Mouse (Mus musculus): Measurements from ENCODE around the gene Lama4. TPM values are rescaled to one million over a fixed set of nuclear protein-coding genes. Genes with fewer than 3 reads are reported as not detected.

Lama4 gene
- polyA plus RNA-seq, 1 experiment from 2014 or later: 27.2 TPM

DNA sequence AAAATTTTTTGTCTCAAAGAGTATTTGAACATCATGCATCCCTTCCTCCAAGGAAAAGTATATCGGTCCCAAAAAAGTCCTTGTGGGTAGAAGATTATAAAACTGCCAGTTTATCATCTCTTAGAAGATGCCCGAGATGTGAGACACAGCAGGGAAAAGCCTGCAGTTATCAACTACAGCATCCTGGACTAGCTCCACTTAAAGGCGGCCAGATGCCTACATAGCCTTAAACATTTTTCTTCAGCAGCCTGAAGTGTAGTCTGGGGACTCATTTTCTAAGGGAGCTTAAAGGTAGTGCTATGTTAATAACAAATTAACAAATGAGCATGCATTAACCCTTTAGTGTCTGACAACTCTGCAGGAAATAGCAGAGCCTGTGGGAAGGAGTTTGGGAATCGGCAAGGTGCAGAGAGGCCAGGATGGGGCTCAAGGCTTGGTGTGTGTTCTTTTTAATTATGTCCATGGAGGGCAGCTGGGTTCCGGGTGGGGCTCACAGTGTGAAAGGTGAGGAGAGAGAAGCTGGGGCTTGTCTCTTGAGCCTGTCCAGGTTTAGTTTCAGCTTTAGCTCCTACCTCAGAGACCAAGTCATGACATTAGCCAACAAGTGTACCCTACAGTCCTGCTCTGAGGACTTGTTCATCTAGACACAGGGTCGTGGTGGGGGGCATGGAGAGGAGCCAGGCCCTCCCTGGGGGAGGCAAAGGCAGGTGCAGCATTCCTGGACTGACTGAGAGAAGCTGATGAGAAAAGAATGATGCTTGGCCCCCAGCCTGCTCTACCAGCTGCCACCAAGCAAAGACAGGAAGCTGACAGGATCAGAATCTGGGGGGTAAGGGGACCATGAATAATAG lies 64.2 kb downstream of the Lama4 start:
- 79% methylated on average over 6 of the region's 6 CpGs for WGBS
- H3K4me2 ChIP-seq (replicated peaks): no peak overlapping the region
- H3K4me1 ChIP-seq: peaks cover 6% of the 10 kb centered on the region; the same call in 1 of the 2 replicates
- no peak overlapping the region for H3K9ac ChIP-seq (replicated peaks)
- H3K9me3 ChIP-seq: no peaks in the 10 kb centered on the region
- H3K27me3 ChIP-seq: no peaks in the 10 kb centered on the region
- no peaks in the 10 kb centered on the region for H3K36me3 ChIP-seq
- no peak overlapping the region for H3K27ac ChIP-seq (replicated peaks)
- ATAC-seq (ENCODE audit: low FRiP score, low read depth): no peak
- H3K4me3 ChIP-seq: no peak overlapping the region

DNA sequence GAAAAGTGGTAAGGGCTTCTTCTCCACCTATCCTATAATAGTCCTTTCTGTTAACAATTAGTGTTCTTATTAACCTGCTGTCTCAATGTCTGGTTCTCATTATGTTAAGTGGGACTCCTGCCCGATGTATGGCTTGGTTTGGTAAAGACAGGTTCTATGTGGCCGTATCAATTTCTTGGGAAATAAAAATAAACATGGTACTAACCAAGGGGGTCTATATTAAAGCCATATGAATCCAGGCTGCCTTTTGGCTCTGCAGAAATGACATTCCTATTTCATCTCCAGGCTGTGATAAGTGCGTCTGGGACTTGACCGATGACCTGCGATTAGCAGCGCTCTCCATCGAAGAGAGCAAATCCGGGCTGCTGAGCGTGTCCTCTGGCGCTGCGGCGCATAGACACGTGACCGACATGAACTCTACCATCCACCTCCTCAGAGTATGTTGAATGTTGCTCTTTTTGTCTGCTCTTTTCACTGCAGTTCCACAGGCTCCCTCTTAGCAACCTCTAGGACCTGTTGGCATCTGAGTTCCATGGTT lies 64.9 kb downstream of the Lama4 start:
- no peaks in the 10 kb centered on the region for H3K9me3 ChIP-seq
- no peak for ATAC-seq (ENCODE audit: low FRiP score, low read depth)
- no peak overlapping the region for H3K27ac ChIP-seq (replicated peaks)
- no peak overlapping the region for H3K4me2 ChIP-seq (replicated peaks)
- WGBS: 91% methylated on average over 14 of the region's 14 CpGs
- H3K36me3 ChIP-seq: no peaks in the 10 kb centered on the region
- H3K4me3 ChIP-seq: no peak overlapping the region
- no peak overlapping the region for H3K9ac ChIP-seq (replicated peaks)
- H3K27me3 ChIP-seq: no peaks in the 10 kb centered on the region
- H3K4me1 ChIP-seq: peaks cover 6% of the 10 kb centered on the region; the same call in 1 of the 2 replicates

DNA sequence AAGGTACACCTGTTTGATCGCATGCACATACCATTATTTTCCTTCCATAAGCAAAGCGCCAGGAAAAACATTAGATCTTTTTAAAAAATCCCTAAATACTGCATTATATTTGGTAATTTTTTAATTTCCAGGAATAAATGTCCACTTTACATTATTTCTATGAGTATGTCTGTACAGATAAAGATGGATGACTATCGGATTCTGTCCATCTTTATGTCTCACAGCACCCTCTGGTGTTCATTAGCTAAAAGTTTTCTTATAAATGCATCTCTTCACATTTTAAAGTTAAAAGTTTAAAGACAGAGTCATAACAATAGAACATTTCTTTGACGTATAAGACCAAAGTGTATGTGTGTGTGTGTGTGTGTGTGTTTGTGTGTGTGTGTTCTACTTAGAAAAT lies 74.2 kb downstream of the Lama4 start:
- H3K4me2 ChIP-seq (replicated peaks): no peak overlapping the region
- 56% methylated on average over 4 of the region's 4 CpGs for WGBS
- no peak overlapping the region for H3K4me3 ChIP-seq
- H3K9me3 ChIP-seq: no peaks in the 10 kb centered on the region
- H3K4me1 ChIP-seq: no peaks in the 10 kb centered on the region
- H3K36me3 ChIP-seq: no peaks in the 10 kb centered on the region
- 0 out of 2 replicates have a peak, but pooled peaks have one; percentile 23 for ATAC-seq (ENCODE audit: low FRiP score, low read depth)
- no peak overlapping the region for H3K9ac ChIP-seq (replicated peaks)
- no peak overlapping the region for H3K27ac ChIP-seq (replicated peaks)
- no peaks in the 10 kb centered on the region for H3K27me3 ChIP-seq

- Histone ChIP-seq H3K36me3 (no peaks in the 10 kb centered on the region), H3K4me1 (no peaks in the 10 kb centered on the region), H3K27ac (replicated peaks) (no peak overlapping the region), H3K27me3 (no peaks in the 10 kb centered on the region), H3K4me2 (replicated peaks) (no peak overlapping the region), H3K9me3 (no peaks in the 10 kb centered on the region), H3K4me3 (no peak overlapping the region), H3K9ac (replicated peaks) (no peak overlapping the region)
- no peak for ATAC-seq (ENCODE audit: low FRiP score, low read depth)
- WGBS: 78% methylated on average over 5 of the region's 5 CpGs
Measured at GRCm38 (mm10) chr10:39040026-39040425, 74.7 kb downstream of the Lama4 start.

GRCm38 (mm10) chr10:39044476-39044995 lies 79.2 kb downstream of the Lama4 start:
- ATAC-seq (ENCODE audit: low FRiP score, low read depth): no peak
- H3K36me3 ChIP-seq: no peaks in the 10 kb centered on the region

GRCm38 (mm10) chr10:39045111-39045510 lies 79.8 kb downstream of the Lama4 start:
- Histone ChIP-seq H3K9ac (replicated peaks) (no peak overlapping the region), H3K4me1 (no peaks in the 10 kb centered on the region), H3K4me3 (no peak overlapping the region), H3K27me3 (no peaks in the 10 kb centered on the region), H3K27ac (replicated peaks) (no peak overlapping the region), H3K36me3 (no peaks in the 10 kb centered on the region), H3K9me3 (no peaks in the 10 kb centered on the region), H3K4me2 (replicated peaks) (no peak overlapping the region)
- WGBS: 65% methylated on average over 1 of the region's 1 CpGs
- ATAC-seq (ENCODE audit: low FRiP score, low read depth): no peak

More at GRCm38 (mm10) chr10:39044476-39044995, 79.2 kb downstream of the Lama4 start:
- Histone ChIP-seq H3K4me1 (no peaks in the 10 kb centered on the region), H3K4me3 (no peak overlapping the region), H3K27ac (replicated peaks) (no peak overlapping the region), H3K4me2 (replicated peaks) (no peak overlapping the region), H3K27me3 (no peaks in the 10 kb centered on the region), H3K9ac (replicated peaks) (no peak overlapping the region), H3K9me3 (no peaks in the 10 kb centered on the region)
- WGBS: 81% methylated on average over 3 of the region's 3 CpGs

- no peaks in the 10 kb centered on the region for H3K36me3 ChIP-seq
- H3K9me3 ChIP-seq: no peaks in the 10 kb centered on the region
- 40% methylated on average over 10 of the region's 10 CpGs for WGBS
- no peak overlapping the region for H3K4me3 ChIP-seq
- H3K4me2 ChIP-seq (replicated peaks): no peak overlapping the region
- H3K4me1 ChIP-seq: no peaks in the 10 kb centered on the region
- H3K9ac ChIP-seq (replicated peaks): no peak overlapping the region
- peak; percentile 71; the same call in 1 of the 2 replicates for ATAC-seq (ENCODE audit: low FRiP score, low read depth)
- H3K27ac ChIP-seq (replicated peaks): no peak overlapping the region
- H3K27me3 ChIP-seq: no peaks in the 10 kb centered on the region
Measured at GRCm38 (mm10) chr10:39047775-39048174, 82.5 kb downstream of the Lama4 start.

DNA sequence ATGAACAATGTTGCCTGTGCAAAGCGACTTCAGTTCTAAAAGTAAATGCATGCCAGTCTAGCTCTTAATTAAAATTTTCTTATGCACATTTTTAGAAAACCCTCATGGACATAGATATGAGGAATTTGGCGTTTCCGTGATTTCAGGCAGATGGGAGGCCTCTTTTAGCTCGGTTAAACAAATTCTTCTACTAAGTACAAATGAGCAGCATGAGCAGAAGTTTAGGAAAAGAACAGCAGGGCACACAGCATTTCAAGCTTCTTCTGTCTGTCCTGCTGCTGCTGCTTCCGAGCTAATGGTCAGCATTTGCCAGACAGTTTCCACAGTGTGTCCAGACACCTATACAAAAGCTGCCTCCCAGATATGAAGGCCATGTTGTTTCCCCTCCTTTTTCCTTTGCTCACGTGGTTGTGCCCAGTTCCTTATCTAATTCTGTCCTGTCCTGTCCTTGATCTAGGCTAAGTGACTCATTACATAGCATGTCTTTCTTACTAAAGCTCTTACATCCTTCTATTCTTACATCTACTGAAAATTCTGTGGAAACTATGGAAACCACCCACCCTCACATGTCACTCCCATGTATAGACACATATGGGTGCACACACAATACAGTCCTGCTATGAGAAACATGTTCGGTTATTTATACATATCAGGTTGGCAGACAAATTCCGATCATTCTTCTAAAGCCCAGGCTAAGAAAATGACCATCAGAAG lies 84.4 kb downstream of the Lama4 start:
- no peak overlapping the region for H3K27ac ChIP-seq (replicated peaks)
- no peak for ATAC-seq (ENCODE audit: low FRiP score, low read depth)
- no peak overlapping the region for H3K9ac ChIP-seq (replicated peaks)
- no peak overlapping the region for H3K4me2 ChIP-seq (replicated peaks)
- H3K4me3 ChIP-seq: no peak overlapping the region
- H3K36me3 ChIP-seq: no peaks in the 10 kb centered on the region
- H3K9me3 ChIP-seq: no peaks in the 10 kb centered on the region
- no peaks in the 10 kb centered on the region for H3K27me3 ChIP-seq
- 89% methylated on average over 8 of the region's 8 CpGs for WGBS
- H3K4me1 ChIP-seq: no peaks in the 10 kb centered on the region

DNA sequence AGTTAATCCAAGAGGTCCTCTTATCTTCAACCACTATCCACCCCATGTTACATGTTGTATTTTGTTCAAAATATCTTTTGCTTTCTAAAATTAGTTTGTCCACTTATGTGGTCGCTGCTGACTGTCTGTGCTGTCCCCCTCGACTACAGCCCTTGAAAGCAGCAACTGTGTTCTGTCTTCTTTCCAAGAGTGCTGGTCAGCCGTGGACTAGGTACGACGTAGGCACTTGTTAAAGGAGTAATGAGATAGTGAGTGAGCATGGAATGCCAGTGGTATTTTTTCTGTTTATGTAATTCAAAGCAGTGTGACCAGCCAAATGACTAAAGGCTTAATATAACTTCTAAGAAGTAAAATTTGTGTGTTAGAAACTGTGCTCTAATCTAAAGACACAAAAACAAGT lies 90.7 kb downstream of the Lama4 start:
- H3K36me3 ChIP-seq: no peaks in the 10 kb centered on the region
- H3K4me3 ChIP-seq: no peak overlapping the region
- H3K9ac ChIP-seq (replicated peaks): no peak overlapping the region
- 92% methylated on average over 5 of the region's 5 CpGs for WGBS
- H3K4me1 ChIP-seq: no peaks in the 10 kb centered on the region
- no peak overlapping the region for H3K27ac ChIP-seq (replicated peaks)
- ATAC-seq (ENCODE audit: low FRiP score, low read depth): no peak
- no peaks in the 10 kb centered on the region for H3K9me3 ChIP-seq
- H3K27me3 ChIP-seq: no peaks in the 10 kb centered on the region
- no peak overlapping the region for H3K4me2 ChIP-seq (replicated peaks)

GRCm38 (mm10) chr10:39064732-39065131 lies 99.4 kb downstream of the Lama4 start:
- Histone ChIP-seq H3K27ac (replicated peaks) (no peak overlapping the region), H3K36me3 (no peaks in the 10 kb centered on the region), H3K9ac (replicated peaks) (no peak overlapping the region), H3K9me3 (no peaks in the 10 kb centered on the region), H3K27me3 (no peaks in the 10 kb centered on the region), H3K4me3 (no peak overlapping the region), H3K4me1 (no peaks in the 10 kb centered on the region), H3K4me2 (replicated peaks) (no peak overlapping the region)
- no peak for ATAC-seq (ENCODE audit: low FRiP score, low read depth)
- 88% methylated on average over 5 of the region's 5 CpGs for WGBS

DNA sequence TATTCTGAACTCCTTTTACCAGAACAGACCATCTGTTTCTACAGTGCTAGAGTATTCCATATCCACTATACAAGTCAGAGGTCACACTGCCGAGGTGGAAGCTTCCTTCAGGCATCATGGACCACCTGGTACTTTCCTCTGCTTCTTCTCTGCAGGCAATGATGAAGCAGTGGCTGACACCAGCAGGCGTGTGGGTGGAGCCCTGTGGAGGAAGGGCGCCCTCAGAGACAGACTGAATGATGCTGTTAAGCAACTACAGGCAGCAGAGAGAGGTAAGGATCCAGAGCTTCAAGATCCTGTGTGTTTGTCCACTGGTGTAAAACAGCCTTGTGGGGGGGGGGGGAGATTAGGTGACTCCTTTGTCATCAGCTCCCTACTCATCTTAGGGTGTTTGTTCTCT lies 100.1 kb downstream of the Lama4 start:
- Histone ChIP-seq H3K27me3 (no peaks in the 10 kb centered on the region), H3K9ac (replicated peaks) (no peak overlapping the region), H3K4me3 (no peak overlapping the region), H3K36me3 (no peaks in the 10 kb centered on the region), H3K9me3 (no peaks in the 10 kb centered on the region), H3K4me1 (no peaks in the 10 kb centered on the region), H3K4me2 (replicated peaks) (no peak overlapping the region), H3K27ac (replicated peaks) (no peak overlapping the region)
- WGBS: 70% methylated on average over 3 of the region's 3 CpGs
- ATAC-seq (ENCODE audit: low FRiP score, low read depth): no peak

- H3K27me3 ChIP-seq: no peaks in the 10 kb centered on the region
- H3K36me3 ChIP-seq: no peaks in the 10 kb centered on the region
- H3K4me1 ChIP-seq: no peaks in the 10 kb centered on the region
- ATAC-seq (ENCODE audit: low FRiP score, low read depth): no peak
- H3K4me3 ChIP-seq: no peak overlapping the region
- H3K9ac ChIP-seq (replicated peaks): no peak overlapping the region
- WGBS: 91% methylated on average over 4 of the region's 4 CpGs
- no peak overlapping the region for H3K4me2 ChIP-seq (replicated peaks)
- no peak overlapping the region for H3K27ac ChIP-seq (replicated peaks)
- H3K9me3 ChIP-seq: no peaks in the 10 kb centered on the region
Measured at GRCm38 (mm10) chr10:39066061-39066460, 100.7 kb downstream of the Lama4 start.

Measured in midbrain, embryonic 12.5 days (tissue).